Comparison of ENCODE assay signal across 35 mouse cellular contexts in genomic region chr7:3425141-3425540, GRCm38 (mm10). TPM values are rescaled to one million over a fixed set of nuclear protein-coding genes. Genes with fewer than 3 reads are reported as not detected.
A peak's percentile ranks its signal among the peaks of the same experiment; 100 is the strongest.
DNase-seq lines count a peak whose midpoint lies in the region; ATAC-seq and TF ChIP-seq lines count a peak whose summit lies in the region.
"Had no signal": no experiment of that assay in that cellular context is flagged by ENCODE, and none has a peak within 500 bp of the region (broad histone marks: within the 10 kb centered on the region; RNA-seq: fewer than 3 reads in every experiment).

No protein-coding gene starts in this region.

- no peak overlapping the region for H3K4me3 ChIP-seq in heart, embryonic 13.5 days
- peak overlapping the region; percentile 41 to 85; a peak in 1 of 4 replicates for H3K4me3 ChIP-seq in ES-E14 (ENCODE audit: insufficient read depth in 1 of 2, low read depth in 1 of 2, low read length in 2 of 2, poor library complexity in 1 of 2, severe bottlenecking in 1 of 2)
- H3K4me3 ChIP-seq in intestine, embryonic 15.5 days (replicated peaks) = no peak overlapping the region
- H3K4me3 ChIP-seq: embryonic facial prominence, embryonic 10.5 days; embryonic facial prominence, embryonic 15.5 days; forebrain, embryonic 12.5 days; hindbrain, embryonic 13.5 days; liver, embryonic 12.5 days; megakaryocyte, embryonic 14.5 days; midbrain, embryonic 12.5 days; neural tube, embryonic 13.5 days had no signal

- no peak overlapping the region for H3K9ac ChIP-seq in heart, embryonic 13.5 days
- H3K9ac ChIP-seq in ES-E14 (ENCODE audit: insufficient read depth, low read depth, low read length, poor library complexity, severe bottlenecking) = 0 out of 2 replicates have a peak overlapping the region, but pooled peaks have one; percentile 27
- no peak overlapping the region for H3K9ac ChIP-seq in intestine, embryonic 15.5 days
- H3K9ac ChIP-seq: embryonic facial prominence, embryonic 15.5 days; forebrain, embryonic 12.5 days; forebrain, postnatal 0 days; hindbrain, embryonic 13.5 days; liver, embryonic 12.5 days; liver, postnatal 0 days; midbrain, embryonic 12.5 days; neural tube, embryonic 13.5 days had no signal

- in situ Hi-C loops in ES-E14 (cut with MboI; ENCODE audit: low sequenced_read_pairs in 2 of 2, unreplicated experiment in 2 of 2) = no loop called here

- ATAC-seq in heart, embryonic 13.5 days (ENCODE audit: extremely low read depth, insufficient number of reproducible peaks, low FRiP score, low TSS enrichment) = no peak; the same call in 1 of the 2 replicates
- ATAC-seq in intestine, embryonic 15.5 days = no peak
- ATAC-seq: CD4-positive, CD25-positive, alpha-beta regulatory T cell, adult 4 months; forebrain, postnatal 0 days; intestine, postnatal 0 days; liver, embryonic 12.5 days; liver, postnatal 0 days had no signal

- H3K27ac ChIP-seq in heart, embryonic 13.5 days (replicated peaks) = no peak overlapping the region
- H3K27ac ChIP-seq in ES-E14 (ENCODE audit: insufficient read depth, low read depth, low read length, poor library complexity, severe bottlenecking) = no peak overlapping the region
- H3K27ac ChIP-seq in intestine, embryonic 15.5 days = no peak overlapping the region
- H3K27ac ChIP-seq: embryonic facial prominence, embryonic 10.5 days; embryonic facial prominence, embryonic 15.5 days; forebrain, embryonic 12.5 days; hindbrain, embryonic 13.5 days; liver, embryonic 12.5 days; midbrain, embryonic 12.5 days; neural tube, embryonic 13.5 days had no signal

- no peaks in the 10 kb centered on the region for H3K36me3 ChIP-seq in heart, embryonic 13.5 days
- no peaks in the 10 kb centered on the region for H3K36me3 ChIP-seq in ES-E14 (ENCODE audit: control insufficient read depth, insufficient read depth, low read length, poor library complexity, severe bottlenecking)
- no peaks in the 10 kb centered on the region for H3K36me3 ChIP-seq in intestine, embryonic 15.5 days
- H3K36me3 ChIP-seq: embryonic facial prominence, embryonic 10.5 days; embryonic facial prominence, embryonic 15.5 days; forebrain, embryonic 12.5 days; G1E; hindbrain, embryonic 13.5 days; liver, embryonic 12.5 days; midbrain, embryonic 12.5 days; neural tube, embryonic 13.5 days had no signal

- peaks cover 69% of the 10 kb centered on the region for H3K27me3 ChIP-seq in heart, embryonic 13.5 days (replicated peaks)
- H3K27me3 ChIP-seq in intestine, embryonic 15.5 days (replicated peaks) = peaks cover 32% of the 10 kb centered on the region

- peak overlapping the region; percentile 69; the same call in 1 of the 2 replicates for H3K4me2 ChIP-seq in heart, embryonic 13.5 days
- no peak overlapping the region for H3K4me2 ChIP-seq in intestine, embryonic 15.5 days (replicated peaks)
- H3K4me2 ChIP-seq: embryonic facial prominence, embryonic 15.5 days; forebrain, embryonic 12.5 days; hindbrain, embryonic 13.5 days; liver, embryonic 12.5 days; midbrain, embryonic 12.5 days; neural tube, embryonic 13.5 days had no signal

- H3K9me3 ChIP-seq in heart, embryonic 13.5 days = no peaks in the 10 kb centered on the region
- H3K9me3 ChIP-seq in ES-E14 (ENCODE audit: control insufficient read depth, insufficient read depth, low read depth, low read length) = no peaks in the 10 kb centered on the region
- no peaks in the 10 kb centered on the region for H3K9me3 ChIP-seq in intestine, embryonic 15.5 days
- H3K9me3 ChIP-seq: embryonic facial prominence, embryonic 10.5 days; embryonic facial prominence, embryonic 15.5 days; forebrain, embryonic 12.5 days; G1E; hindbrain, embryonic 13.5 days; liver, embryonic 12.5 days; megakaryocyte, embryonic 14.5 days; midbrain, embryonic 12.5 days; neural tube, embryonic 13.5 days had no signal

- WGBS in heart, embryonic 13.5 days = 85% methylated on average over 5 of the region's 5 CpGs
- WGBS in intestine, embryonic 15.5 days = 90% methylated on average over 5 of the region's 5 CpGs

- peaks cover 56% of the 10 kb centered on the region for H3K4me1 ChIP-seq in heart, embryonic 13.5 days
- H3K4me1 ChIP-seq in ES-E14 (ENCODE audit: control insufficient read depth in 2 of 2, insufficient read depth in 2 of 2, low read length in 2 of 2, poor library complexity in 1 of 2) = peaks cover 19 to 24% of the 10 kb centered on the region in 2 experiments
- peaks cover 3% of the 10 kb centered on the region; the same call in 1 of the 2 replicates for H3K4me1 ChIP-seq in intestine, embryonic 15.5 days (replicated peaks)
- H3K4me1 ChIP-seq: liver, embryonic 12.5 days; megakaryocyte, embryonic 14.5 days had no signal

- DNase-seq in heart, postnatal 4 days = no peak
- DNase-seq in A20 (ENCODE audit: low read depth, low spot score) (peak; percentile 48), ES-E14 (ENCODE audit: low read depth, low spot score) (no peak)
- DNase-seq in layer of hippocampus, adult 9-11 months = peak; percentile 92
- DNase-seq in urinary bladder, postnatal 25 days (ENCODE audit: low spot score) = no peak
- no peak for DNase-seq in kidney, adult 9 months
- DNase-seq: adrenal gland, postnatal 14 days; cerebellum, adult 18-20 months; cerebellum, postnatal 25 days; forebrain, postnatal 0 days; heart, adult 18-20 months; heart, postnatal 10 days; kidney, postnatal 14 days; left cerebral cortex, postnatal 4 days; liver, postnatal 0 days; lung, postnatal 4 days; right cerebral cortex, postnatal 4 days; thymus, adult 2 months; thymus, postnatal 36 days had no signal

TF ChIP-seq in ES-E14, 5 proteins besides CTCF, POLR2A, EP300 and RAD21:
- TF ChIP-seq HCFC1 (IDR thresholded peaks at IDR 0.05; ENCODE audit: borderline replicate concordance, insufficient read depth, low read length) (no peak), MAFK (IDR thresholded peaks at IDR 0.05; ENCODE audit: insufficient read depth, low read depth, low read length) (no peak), ZC3H11A (IDR thresholded peaks at IDR 0.05; ENCODE audit: borderline replicate concordance, low read depth, low read length) (no peak), ZNF384 (IDR thresholded peaks at IDR 0.05; ENCODE audit: low read depth, low read length) (no peak), CHD2 (IDR thresholded peaks at IDR 0.05; ENCODE audit: low read depth, low read length) (no peak)

RNA-seq across cellular contexts. Expression of gene Cacng6, which starts 1.1 kb away (rescaled TPM):
- polyA plus RNA-seq in heart, embryonic 13.5 days (2015; fragmentation: Nextera tagmentation; extraction: Ambion mirVana) = 16.8 and 18.3 TPM in 2 replicates
- 1 to 10 TPM; 7.9 to 9.0 TPM for total RNA-seq in heart, postnatal 4 days (2021)
- 5.8 and 6.1 TPM in 2 replicates for total RNA-seq in ES-E14 (2012; rRNA removed)
- 0.33 TPM in 1 of 2 replicates, not detected in the other for polyA plus RNA-seq in intestine, embryonic 15.5 days (2015; fragmentation: Nextera tagmentation; extraction: Ambion mirVana)
- total RNA-seq: adrenal gland, postnatal 14 days; midbrain, postnatal 0 days had no signal
- polyA plus RNA-seq: CD4-positive, CD25-positive, alpha-beta regulatory T cell, adult 4 months; G1E; kidney, embryonic 14.5 days; liver, postnatal 0 days had no signal

RNA-seq across cellular contexts. Expression of gene Cacng8, which starts 34.7 kb away (rescaled TPM):
- 0.71 and 0.86 TPM in 2 replicates for polyA plus RNA-seq in heart, embryonic 13.5 days (2015; fragmentation: Nextera tagmentation; extraction: Ambion mirVana)
- total RNA-seq in heart, postnatal 4 days (2021) = under 1 TPM in 1 of 2 experiments, not detected in 1; 0.18 TPM
- 7.8 and 9.8 TPM in 2 replicates for total RNA-seq in ES-E14 (2012; rRNA removed)
- polyA plus RNA-seq in intestine, embryonic 15.5 days (2015; fragmentation: Nextera tagmentation; extraction: Ambion mirVana) = 2.0 and 2.2 TPM in 2 replicates
- total RNA-seq: G1E; gastrocnemius, postnatal 36 days; heart, adult 18-20 months; heart, postnatal 10 days had no signal
- polyA plus RNA-seq: CD4-positive, CD25-positive, alpha-beta regulatory T cell, adult 4 months; G1E; liver, postnatal 0 days had no signal

Comparison
In these comparisons a context has a peak if more than half of its experiments do, and no peak if none do; other contexts are left out.
1. H3K4me3 ChIP-seq: peak in ES-E14 (2 of 2); none in heart, embryonic 13.5 days (single experiment) and intestine, embryonic 15.5 days (single experiment).
2. DNase-seq: peak in A20 (single experiment) and layer of hippocampus, adult 9-11 months (single experiment); none in heart, postnatal 4 days (single experiment), ES-E14 (single experiment), urinary bladder, postnatal 25 days (single experiment) and kidney, adult 9 months (single experiment).